Mouse (Mus musculus): ENCODE results near the gene Ykt6. TPM values are rescaled to one million over a fixed set of nuclear protein-coding genes. Genes with fewer than 3 reads are reported as not detected.
A peak's percentile ranks its signal among the peaks of the same experiment; 100 is the strongest.

The Ykt6 gene
- polyA plus RNA-seq, 1 experiment from 2014 or later: 40.5 TPM

GRCm38 (mm10) chr11:5954435-5954834 lies 1.1 kb upstream of the Ykt6 start:
- H3K4me1 ChIP-seq (ENCODE audit: control insufficient read depth, insufficient read depth, low read length): peaks cover 34% of the 10 kb centered on the region
- H3K4me2 ChIP-seq (ENCODE audit: low read depth, low read length): no peak overlapping the region; the same call in 1 of the 2 replicates
- H3K27ac ChIP-seq (ENCODE audit: low read length): no peak overlapping the region

GRCm38 (mm10) chr11:5954965-5955504 lies 458 bp upstream of the Ykt6 start:
- Histone ChIP-seq H3K4me2 (ENCODE audit: low read depth, low read length) (peak overlapping the region; percentile 90), H3K9me3 (replicated peaks; ENCODE audit: control insufficient read depth, low read length) (no peaks in the 10 kb centered on the region), H3K36me3 (ENCODE audit: control insufficient read depth, insufficient read depth) (no peaks in the 10 kb centered on the region), H3K27me3 (ENCODE audit: control insufficient read depth, insufficient read depth, low read length) (no peaks in the 10 kb centered on the region), H3K4me1 (ENCODE audit: control insufficient read depth, insufficient read depth, low read length) (peaks cover 33% of the 10 kb centered on the region), H3K4me3 (ENCODE audit: low read length) (peak overlapping the region; percentile 87), H3K9ac (ENCODE audit: low read length) (peak overlapping the region; percentile 87), H3K27ac (ENCODE audit: low read length) (peak overlapping the region; percentile 97)
- peak; percentile 50 for ATAC-seq (replicated peaks; ENCODE audit: extremely low read depth, insufficient read depth, low FRiP score)
- 4% methylated on average over 7 of the region's 7 CpGs for WGBS

More at GRCm38 (mm10) chr11:5954435-5954834, 1.1 kb upstream of the Ykt6 start:
- Histone ChIP-seq H3K9me3 (replicated peaks; ENCODE audit: control insufficient read depth, low read length) (no peaks in the 10 kb centered on the region), H3K9ac (ENCODE audit: low read length) (no peak overlapping the region), H3K4me3 (ENCODE audit: low read length) (no peak overlapping the region), H3K36me3 (ENCODE audit: control insufficient read depth, insufficient read depth) (no peaks in the 10 kb centered on the region), H3K27me3 (ENCODE audit: control insufficient read depth, insufficient read depth, low read length) (no peaks in the 10 kb centered on the region)
- no peak for ATAC-seq (replicated peaks; ENCODE audit: extremely low read depth, insufficient read depth, low FRiP score)
- WGBS: 68% methylated on average over 5 of the region's 5 CpGs

GRCm38 (mm10) chr11:5960051-5960450 lies 4.6 kb downstream of the Ykt6 start:
- Histone ChIP-seq H3K9ac (ENCODE audit: low read length) (no peak overlapping the region), H3K4me1 (ENCODE audit: control insufficient read depth, insufficient read depth, low read length) (peaks cover 12% of the 10 kb centered on the region), H3K4me2 (ENCODE audit: low read depth, low read length) (no peak overlapping the region), H3K27ac (ENCODE audit: low read length) (no peak overlapping the region), H3K4me3 (ENCODE audit: low read length) (no peak overlapping the region), H3K27me3 (ENCODE audit: control insufficient read depth, insufficient read depth, low read length) (no peaks in the 10 kb centered on the region), H3K9me3 (replicated peaks; ENCODE audit: control insufficient read depth, low read length) (no peaks in the 10 kb centered on the region), H3K36me3 (ENCODE audit: control insufficient read depth, insufficient read depth) (peaks cover 39% of the 10 kb centered on the region)
- WGBS: 66% methylated on average over 2 of the region's 2 CpGs
- no peak for ATAC-seq (replicated peaks; ENCODE audit: extremely low read depth, insufficient read depth, low FRiP score)

- Histone ChIP-seq H3K4me3 (ENCODE audit: low read length) (no peak overlapping the region), H3K9ac (ENCODE audit: low read length) (no peak overlapping the region), H3K27ac (ENCODE audit: low read length) (no peak overlapping the region), H3K36me3 (ENCODE audit: control insufficient read depth, insufficient read depth) (peaks cover 46% of the 10 kb centered on the region), H3K4me2 (ENCODE audit: low read depth, low read length) (no peak overlapping the region), H3K4me1 (ENCODE audit: control insufficient read depth, insufficient read depth, low read length) (no peaks in the 10 kb centered on the region), H3K27me3 (ENCODE audit: control insufficient read depth, insufficient read depth, low read length) (no peaks in the 10 kb centered on the region), H3K9me3 (replicated peaks; ENCODE audit: control insufficient read depth, low read length) (no peaks in the 10 kb centered on the region)
- no peak for ATAC-seq (replicated peaks; ENCODE audit: extremely low read depth, insufficient read depth, low FRiP score)
- WGBS: 70% methylated on average over 11 of the region's 11 CpGs
Observed at GRCm38 (mm10) chr11:5965865-5966264, 10.4 kb downstream of the Ykt6 start.

GRCm38 (mm10) chr11:5966751-5967150 lies 11.3 kb downstream of the Ykt6 start:
- 87% methylated on average over 3 of the region's 3 CpGs for WGBS
- Histone ChIP-seq H3K9me3 (replicated peaks; ENCODE audit: control insufficient read depth, low read length) (no peaks in the 10 kb centered on the region), H3K36me3 (ENCODE audit: control insufficient read depth, insufficient read depth) (peaks cover 41% of the 10 kb centered on the region), H3K9ac (ENCODE audit: low read length) (no peak overlapping the region), H3K27me3 (ENCODE audit: control insufficient read depth, insufficient read depth, low read length) (no peaks in the 10 kb centered on the region), H3K27ac (ENCODE audit: low read length) (no peak overlapping the region), H3K4me2 (ENCODE audit: low read depth, low read length) (no peak overlapping the region), H3K4me3 (ENCODE audit: low read length) (no peak overlapping the region), H3K4me1 (ENCODE audit: control insufficient read depth, insufficient read depth, low read length) (no peaks in the 10 kb centered on the region)
- no peak for ATAC-seq (replicated peaks; ENCODE audit: extremely low read depth, insufficient read depth, low FRiP score)

DNA sequence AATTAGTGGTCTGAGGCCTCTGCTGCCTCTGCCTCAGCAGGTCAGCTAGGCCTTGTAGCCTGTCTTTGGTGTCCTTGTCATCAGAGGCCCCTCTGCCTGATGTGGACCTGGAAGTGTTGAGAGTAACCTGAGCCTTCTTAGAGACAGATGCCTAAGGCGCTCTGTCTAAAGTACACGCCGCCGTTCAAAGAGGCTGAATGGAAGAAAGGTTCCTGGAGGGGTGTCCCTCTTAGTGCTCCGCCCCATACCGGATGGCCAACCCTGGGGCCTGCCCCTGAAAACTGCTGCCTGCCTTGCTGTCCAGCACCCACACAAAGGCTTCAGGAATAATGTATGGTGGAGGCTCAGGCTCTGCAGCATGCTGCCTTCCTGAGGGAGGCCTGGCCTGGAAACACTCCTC lies 12.7 kb downstream of the Ykt6 start:
- Histone ChIP-seq H3K27ac (ENCODE audit: low read length) (no peak overlapping the region), H3K4me1 (ENCODE audit: control insufficient read depth, insufficient read depth, low read length) (no peaks in the 10 kb centered on the region), H3K36me3 (ENCODE audit: control insufficient read depth, insufficient read depth) (peaks cover 27% of the 10 kb centered on the region), H3K9me3 (replicated peaks; ENCODE audit: control insufficient read depth, low read length) (no peaks in the 10 kb centered on the region), H3K4me3 (ENCODE audit: low read length) (no peak overlapping the region), H3K27me3 (ENCODE audit: control insufficient read depth, insufficient read depth, low read length) (no peaks in the 10 kb centered on the region), H3K4me2 (ENCODE audit: low read depth, low read length) (no peak overlapping the region), H3K9ac (ENCODE audit: low read length) (no peak overlapping the region)
- ATAC-seq (replicated peaks; ENCODE audit: extremely low read depth, insufficient read depth, low FRiP score): no peak
- WGBS: 64% methylated on average over 6 of the region's 6 CpGs

DNA sequence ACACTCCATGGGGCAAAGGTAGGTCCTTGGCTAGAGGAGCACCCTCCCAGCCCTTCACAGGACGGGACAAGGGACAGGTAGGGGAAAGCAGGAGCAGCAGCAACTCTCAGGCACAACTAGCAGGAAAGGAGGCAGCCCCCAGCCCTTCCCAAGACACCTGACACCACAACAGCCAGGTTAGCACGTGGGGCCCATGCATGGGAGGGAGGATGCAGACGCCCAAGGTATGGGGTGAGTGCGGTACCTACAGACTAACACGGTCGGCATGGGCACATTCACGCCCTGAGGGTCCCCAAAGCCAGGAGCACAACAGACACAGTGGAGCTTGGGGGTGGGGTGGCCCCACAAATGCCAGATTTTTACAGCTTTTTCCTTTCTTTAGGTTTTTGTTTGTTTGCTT lies 15.7 kb downstream of the Ykt6 start:
- Histone ChIP-seq H3K27ac (ENCODE audit: low read length) (no peak overlapping the region), H3K4me3 (ENCODE audit: low read length) (no peak overlapping the region), H3K4me1 (ENCODE audit: control insufficient read depth, insufficient read depth, low read length) (no peaks in the 10 kb centered on the region), H3K4me2 (ENCODE audit: low read depth, low read length) (no peak overlapping the region), H3K27me3 (ENCODE audit: control insufficient read depth, insufficient read depth, low read length) (no peaks in the 10 kb centered on the region), H3K36me3 (ENCODE audit: control insufficient read depth, insufficient read depth) (peaks cover 8% of the 10 kb centered on the region; the same call in 1 of the 2 replicates), H3K9me3 (replicated peaks; ENCODE audit: control insufficient read depth, low read length) (no peaks in the 10 kb centered on the region), H3K9ac (ENCODE audit: low read length) (no peak overlapping the region)
- WGBS: 66% methylated on average over 7 of the region's 7 CpGs
- ATAC-seq (replicated peaks; ENCODE audit: extremely low read depth, insufficient read depth, low FRiP score): no peak

- Histone ChIP-seq H3K36me3 (ENCODE audit: control insufficient read depth, insufficient read depth) (peaks cover 8% of the 10 kb centered on the region; the same call in 1 of the 2 replicates), H3K9ac (ENCODE audit: low read length) (no peak overlapping the region), H3K4me3 (ENCODE audit: low read length) (no peak overlapping the region), H3K9me3 (replicated peaks; ENCODE audit: control insufficient read depth, low read length) (no peaks in the 10 kb centered on the region), H3K4me2 (ENCODE audit: low read depth, low read length) (no peak overlapping the region), H3K27ac (ENCODE audit: low read length) (no peak overlapping the region), H3K27me3 (ENCODE audit: control insufficient read depth, insufficient read depth, low read length) (no peaks in the 10 kb centered on the region), H3K4me1 (ENCODE audit: control insufficient read depth, insufficient read depth, low read length) (no peaks in the 10 kb centered on the region)
- no peak for ATAC-seq (replicated peaks; ENCODE audit: extremely low read depth, insufficient read depth, low FRiP score)
- 44% methylated on average over 7 of the region's 7 CpGs for WGBS
Observed at GRCm38 (mm10) chr11:5973151-5973550, 17.7 kb downstream of the Ykt6 start.

DNA sequence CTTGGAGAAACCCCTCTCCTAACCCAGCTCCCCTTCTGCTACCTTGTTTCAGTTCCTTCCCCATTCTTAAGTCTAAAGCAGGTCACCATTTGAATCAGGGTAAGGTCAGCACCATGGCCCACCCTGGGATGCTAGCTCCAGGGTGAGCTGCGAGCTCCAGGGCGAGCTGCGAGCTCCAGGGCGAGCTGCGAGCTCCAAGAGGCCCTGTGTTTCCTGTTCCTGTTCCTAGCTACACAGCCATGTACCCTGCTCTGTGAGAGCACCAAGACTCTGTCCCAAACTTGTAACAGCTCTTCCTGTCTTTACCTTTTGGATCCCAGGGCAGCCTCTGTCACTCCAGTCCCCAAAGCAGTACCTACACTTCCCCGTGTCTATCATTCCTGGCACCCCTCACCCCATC lies 18.6 kb downstream of the Ykt6 start:
- H3K4me1 ChIP-seq (ENCODE audit: control insufficient read depth, insufficient read depth, low read length): no peaks in the 10 kb centered on the region
- 0 out of 2 replicates have a peak, but pooled peaks cover under 1% of the 10 kb centered on the region for H3K36me3 ChIP-seq (ENCODE audit: control insufficient read depth, insufficient read depth)
- H3K4me2 ChIP-seq (ENCODE audit: low read depth, low read length): no peak overlapping the region
- no peak overlapping the region for H3K4me3 ChIP-seq (ENCODE audit: low read length)
- no peaks in the 10 kb centered on the region for H3K9me3 ChIP-seq (replicated peaks; ENCODE audit: control insufficient read depth, low read length)
- WGBS: 69% methylated on average over 6 of the region's 6 CpGs
- H3K27ac ChIP-seq (ENCODE audit: low read length): no peak overlapping the region
- ATAC-seq (replicated peaks; ENCODE audit: extremely low read depth, insufficient read depth, low FRiP score): no peak
- H3K27me3 ChIP-seq (ENCODE audit: control insufficient read depth, insufficient read depth, low read length): no peaks in the 10 kb centered on the region
- H3K9ac ChIP-seq (ENCODE audit: low read length): no peak overlapping the region

Data from heart, embryonic 16.5 days (tissue).